Mouse (Mus musculus): ENCODE data around the gene Apol9b.

Apol9b gene

GRCm38 (mm10) chr15:77748414-77748813, 19.6 kb downstream of the Apol9b start:
- no peak for DNase-seq

- peak; percentile 90 for DNase-seq
These were observed 20.9 kb downstream of the Apol9b start for GRCm38 (mm10) chr15:77749717-77750116.

- peak; percentile 91 for DNase-seq
These were observed 21.6 kb downstream of the Apol9b start for GRCm38 (mm10) chr15:77750461-77750860.

GRCm38 (mm10) chr15:77752443-77752842, 23.6 kb downstream of the Apol9b start:
- no peak for DNase-seq

- DNase-seq: no peak
These were observed 26.3 kb downstream of the Apol9b start for GRCm38 (mm10) chr15:77755132-77755531.

GRCm38 (mm10) chr15:77756081-77756480, 27.2 kb downstream of the Apol9b start:
- DNase-seq: no peak

- DNase-seq: peak; percentile 96
These were observed 28.0 kb downstream of the Apol9b start, which contains the start of gene Apol8 for GRCm38 (mm10) chr15:77756848-77757247. Gene Apol8, minus strand, starts transcription at chr15:77757003.

GRCm38 (mm10) chr15:77757586-77758226, 28.9 kb downstream of the Apol9b start:
- no peak for DNase-seq

- no peak for DNase-seq
These were observed 31.2 kb downstream of the Apol9b start for GRCm38 (mm10) chr15:77760037-77760436.

- peak; percentile 89 for DNase-seq
These were observed 32.2 kb downstream of the Apol9b start for GRCm38 (mm10) chr15:77761083-77761482.

GRCm38 (mm10) chr15:77761561-77762380, 32.9 kb downstream of the Apol9b start:
- DNase-seq: peak; percentile 95

GRCm38 (mm10) chr15:77763050-77763449, 34.2 kb downstream of the Apol9b start:
- peak; percentile 89 for DNase-seq

- DNase-seq: peak; percentile 95
These were observed 34.9 kb downstream of the Apol9b start for GRCm38 (mm10) chr15:77763702-77764101.

GRCm38 (mm10) chr15:77764391-77765006, 35.7 kb downstream of the Apol9b start:
- peak; percentile 99 for DNase-seq

GRCm38 (mm10) chr15:77765484-77766093, 36.8 kb downstream of the Apol9b start:
- DNase-seq: peak; percentile 92

- peak; percentile 91 for DNase-seq
These were observed 38.1 kb downstream of the Apol9b start for GRCm38 (mm10) chr15:77766981-77767380.

- DNase-seq: no peak
These were observed 41.5 kb downstream of the Apol9b start for GRCm38 (mm10) chr15:77770341-77770740.

GRCm38 (mm10) chr15:77770942-77771341, 42.1 kb downstream of the Apol9b start:
- no peak for DNase-seq

- DNase-seq: no peak
These were observed 44.5 kb downstream of the Apol9b start for GRCm38 (mm10) chr15:77773099-77773915.

GRCm38 (mm10) chr15:77774303-77774702, 45.5 kb downstream of the Apol9b start:
- no peak for DNase-seq

- peak; percentile 95 for DNase-seq
These were observed 46.5 kb downstream of the Apol9b start for GRCm38 (mm10) chr15:77775186-77775963.

All from heart, adult 11 months (tissue).